Mouse (Mus musculus) embryonic facial prominence, embryonic 15.5 days (tissue): ENCODE data around the gene Npy2r. TPM values are rescaled to one million over a fixed set of nuclear protein-coding genes. Genes with fewer than 3 reads are reported as not detected.

Experiments used
- polyA plus RNA-seq: library from polyadenylated mRNA; unstranded; fragments of >200 nt; fragmentation: Nextera tagmentation; extraction: Ambion mirVana; gene quantifications from 2 replicates; pipeline ENCODE4 v1.2.1, GENCODE M21; 2015

Gene Npy2r
- polyA plus RNA-seq, 1 experiment from 2014 or later: 0.84 TPM

Other genes starting within 250 kb of the Npy2r start
- gene Map9, start 190.0 kb downstream of the Npy2r start, polyA plus RNA-seq: 10.1 and 13.5 TPM in 2 replicates